9 mouse cellular contexts compared by ENCODE assay signal in genomic region chr19:7266421-7266831, GRCm38 (mm10). TPM values are rescaled to one million over a fixed set of nuclear protein-coding genes. Genes with fewer than 3 reads are reported as not detected.
A peak's percentile ranks its signal among the peaks of the same experiment; 100 is the strongest.
DNase-seq lines count a peak whose midpoint lies in the region; ATAC-seq and TF ChIP-seq lines count a peak whose summit lies in the region.
"Had no signal": no experiment of that assay in that cellular context is flagged by ENCODE, and none has a peak within 500 bp of the region (broad histone marks: within the 10 kb centered on the region; RNA-seq: fewer than 3 reads in every experiment).

No protein-coding gene starts in this region.

- no peak for TF ChIP-seq CTCF in intestine, postnatal 0 days (IDR thresholded peaks at IDR 0.05; ENCODE audit: low read depth)
- no peak for TF ChIP-seq CTCF in G1E (IDR thresholded peaks at IDR 0.05; ENCODE audit: low read depth, low read length)

- peak overlapping the region; percentile 86 for H3K27ac ChIP-seq in intestine, embryonic 14.5 days (ENCODE audit: low read depth)
- H3K27ac ChIP-seq in intestine, postnatal 0 days (ENCODE audit: low read depth, low read length), result no peak overlapping the region
- H3K27ac ChIP-seq in forebrain, embryonic 11.5 days (ENCODE audit: low read depth, low read length), result peak overlapping the region; percentile 99
- H3K27ac ChIP-seq in limb, embryonic 12.5 days, result peak overlapping the region; percentile 98
- H3K27ac ChIP-seq: liver, embryonic 15.5 days had no signal

- ATAC-seq in intestine, embryonic 14.5 days (replicated peaks; ENCODE audit: low FRiP score, low TSS enrichment, low read depth), result no peak
- ATAC-seq in intestine, postnatal 0 days, result no peak
- no peak for ATAC-seq in G1E (ENCODE audit: extremely low read depth, insufficient number of reproducible peaks, low FRiP score, poor library complexity, severe bottlenecking)
- no peak for ATAC-seq in forebrain, embryonic 11.5 days (replicated peaks; ENCODE audit: low FRiP score)
- no peak for ATAC-seq in limb, embryonic 12.5 days (ENCODE audit: insufficient number of reproducible peaks, insufficient read depth, low FRiP score, low TSS enrichment, low read depth)
- ATAC-seq in inflammation-experienced regulatory T-cells, adult 6 months, result no peak

- peaks cover 5% of the 10 kb centered on the region; the same call in 1 of the 2 replicates for H3K36me3 ChIP-seq in intestine, embryonic 14.5 days (ENCODE audit: control insufficient read depth, insufficient read depth, low read length)
- no peaks in the 10 kb centered on the region for H3K36me3 ChIP-seq in intestine, postnatal 0 days (ENCODE audit: control insufficient read depth, insufficient read depth)
- peaks cover 19% of the 10 kb centered on the region for H3K36me3 ChIP-seq in G1E (replicated peaks)
- peaks cover 6% of the 10 kb centered on the region for H3K36me3 ChIP-seq in forebrain, embryonic 11.5 days (ENCODE audit: control insufficient read depth, insufficient read depth, low read length)
- peaks cover 18% of the 10 kb centered on the region for H3K36me3 ChIP-seq in limb, embryonic 12.5 days
- H3K36me3 ChIP-seq: liver, embryonic 15.5 days had no signal

- peaks cover 49% of the 10 kb centered on the region for H3K4me1 ChIP-seq in intestine, embryonic 14.5 days (replicated peaks; ENCODE audit: control insufficient read depth, insufficient read depth, low read length)
- peaks cover 17% of the 10 kb centered on the region for H3K4me1 ChIP-seq in intestine, postnatal 0 days (replicated peaks; ENCODE audit: control insufficient read depth, insufficient read depth, low read length)
- peaks cover 65% of the 10 kb centered on the region for H3K4me1 ChIP-seq in G1E (ENCODE audit: insufficient read depth, low read depth, low read length)
- peaks cover 49% of the 10 kb centered on the region for H3K4me1 ChIP-seq in forebrain, embryonic 11.5 days (replicated peaks; ENCODE audit: control insufficient read depth, insufficient read depth, low read length)
- peaks cover 60% of the 10 kb centered on the region for H3K4me1 ChIP-seq in limb, embryonic 12.5 days (replicated peaks)

- peak; percentile 67 for DNase-seq in intestine, embryonic 14.5 days (ENCODE audit: low spot score)
- DNase-seq in G1E (ENCODE audit: low spot score), result no peak
- peak; percentile 66 for DNase-seq in forebrain, embryonic 11.5 days (ENCODE audit: low spot score)
- DNase-seq in ovary, postnatal 14 days (ENCODE audit: low spot score), result no peak
- no peak for DNase-seq in kidney, adult 8-10 months

- H3K9ac ChIP-seq in intestine, embryonic 14.5 days (ENCODE audit: low read length), result no peak overlapping the region
- no peak overlapping the region for H3K9ac ChIP-seq in intestine, postnatal 0 days (ENCODE audit: low read depth, low read length)
- H3K9ac ChIP-seq in forebrain, embryonic 11.5 days (ENCODE audit: low read length), result peak overlapping the region; percentile 99
- H3K9ac ChIP-seq in limb, embryonic 12.5 days (replicated peaks), result no peak overlapping the region; the same call in 1 of the 2 replicates
- H3K9ac ChIP-seq: liver, embryonic 15.5 days had no signal

- H3K27me3 ChIP-seq in intestine, embryonic 14.5 days (replicated peaks; ENCODE audit: control insufficient read depth, insufficient read depth, low read length), result no peaks in the 10 kb centered on the region
- no peaks in the 10 kb centered on the region for H3K27me3 ChIP-seq in intestine, postnatal 0 days (replicated peaks; ENCODE audit: control insufficient read depth, insufficient read depth, low read length)
- H3K27me3 ChIP-seq in G1E (ENCODE audit: insufficient read depth, low read length), result peaks cover 34% of the 10 kb centered on the region
- no peaks in the 10 kb centered on the region for H3K27me3 ChIP-seq in forebrain, embryonic 11.5 days (ENCODE audit: control insufficient read depth, insufficient read depth, low read length)
- no peaks in the 10 kb centered on the region for H3K27me3 ChIP-seq in limb, embryonic 12.5 days

- no peaks in the 10 kb centered on the region for H3K9me3 ChIP-seq in intestine, embryonic 14.5 days (ENCODE audit: control insufficient read depth, low read length)
- no peaks in the 10 kb centered on the region for H3K9me3 ChIP-seq in intestine, postnatal 0 days (ENCODE audit: control insufficient read depth)
- peaks cover 7% of the 10 kb centered on the region; the same call in 1 of the 2 replicates for H3K9me3 ChIP-seq in G1E (replicated peaks)
- peaks cover 3% of the 10 kb centered on the region; the same call in 1 of the 2 replicates for H3K9me3 ChIP-seq in forebrain, embryonic 11.5 days (ENCODE audit: control insufficient read depth, low read length)
- H3K9me3 ChIP-seq in limb, embryonic 12.5 days, result peaks cover 7% of the 10 kb centered on the region; the same call in 1 of the 2 replicates
- H3K9me3 ChIP-seq: liver, embryonic 15.5 days had no signal

- H3K4me2 ChIP-seq in intestine, embryonic 14.5 days (ENCODE audit: low read length), result peak overlapping the region; percentile 35; the same call in 1 of the 2 replicates
- H3K4me2 ChIP-seq in intestine, postnatal 0 days (replicated peaks; ENCODE audit: low read depth), result no peak overlapping the region
- peak overlapping the region; percentile 80 for H3K4me2 ChIP-seq in forebrain, embryonic 11.5 days (ENCODE audit: low read depth, low read length, severe bottlenecking)
- peak overlapping the region; percentile 87 for H3K4me2 ChIP-seq in limb, embryonic 12.5 days

- 63% methylated on average over 4 of the region's 4 CpGs for WGBS in intestine, embryonic 14.5 days
- WGBS in intestine, postnatal 0 days, result 69% methylated on average over 4 of the region's 4 CpGs
- 21% methylated on average over 4 of the region's 4 CpGs for WGBS in forebrain, embryonic 11.5 days
- WGBS in limb, embryonic 12.5 days, result 44% methylated on average over 4 of the region's 4 CpGs

- no peak overlapping the region for H3K4me3 ChIP-seq in intestine, embryonic 14.5 days (ENCODE audit: low read depth, low read length)
- H3K4me3 ChIP-seq in intestine, postnatal 0 days (ENCODE audit: low read depth, low read length), result no peak overlapping the region
- peak overlapping the region; percentile 86; the same call in 1 of the 2 replicates for H3K4me3 ChIP-seq in G1E (ENCODE audit: low read depth, low read length)
- peak overlapping the region; percentile 97; the same call in 1 of the 2 replicates for H3K4me3 ChIP-seq in forebrain, embryonic 11.5 days (ENCODE audit: low read depth, low read length)
- H3K4me3 ChIP-seq in limb, embryonic 12.5 days (replicated peaks), result no peak overlapping the region
- H3K4me3 ChIP-seq: liver, embryonic 15.5 days had no signal

RNA-seq across cellular contexts. Expression of gene Rcor2, which starts 0.7 kb away (rescaled TPM):
- polyA plus RNA-seq in intestine, embryonic 14.5 days (2014; fragmentation: Nextera tagmentation; extraction: Ambion mirVana), result 8.9 and 11.1 TPM in 2 replicates
- 1.5 and 2.2 TPM in 2 replicates for polyA plus RNA-seq in intestine, postnatal 0 days (2015; fragmentation: Nextera tagmentation; extraction: Ambion mirVana)
- total RNA-seq in G1E (2014; fragmentation: Nextera tagmentation), result 20.9 and 22.2 TPM in 2 replicates
- 20.8 and 22.5 TPM in 2 replicates for total RNA-seq in G1E (2017)
- polyA plus RNA-seq in G1E (2012), result 62.2 and 74.4 TPM in 2 replicates
- polyA plus RNA-seq in forebrain, embryonic 11.5 days (2014; fragmentation: Nextera tagmentation; extraction: Ambion mirVana), result 62.8 and 72.4 TPM in 2 replicates
- polyA plus RNA-seq in limb, embryonic 12.5 days (2016; fragmentation: Nextera tagmentation; extraction: Ambion mirVana), result 50.9 and 51.1 TPM in 2 replicates
- not detected for polyA plus RNA-seq in inflammation-experienced regulatory T-cells, adult 6 months (2017; shearing (Covaris generic))

RNA-seq across cellular contexts. Expression of gene Naa40, which starts 25.4 kb away (rescaled TPM):
- polyA plus RNA-seq in intestine, embryonic 14.5 days (2014; fragmentation: Nextera tagmentation; extraction: Ambion mirVana), result 67.4 and 73.0 TPM in 2 replicates
- 18.6 and 19.7 TPM in 2 replicates for polyA plus RNA-seq in intestine, postnatal 0 days (2015; fragmentation: Nextera tagmentation; extraction: Ambion mirVana)
- total RNA-seq in G1E (2014; fragmentation: Nextera tagmentation) (67.5 and 67.7 TPM in 2 replicates), G1E (2017) (60.7 and 67.3 TPM in 2 replicates)
- polyA plus RNA-seq in G1E (2012), result 58.8 and 59.4 TPM in 2 replicates
- 106 and 107 TPM in 2 replicates for polyA plus RNA-seq in forebrain, embryonic 11.5 days (2014; fragmentation: Nextera tagmentation; extraction: Ambion mirVana)
- 69.7 and 73.1 TPM in 2 replicates for polyA plus RNA-seq in limb, embryonic 12.5 days (2016; fragmentation: Nextera tagmentation; extraction: Ambion mirVana)
- polyA plus RNA-seq in inflammation-experienced regulatory T-cells, adult 6 months (2017; shearing (Covaris generic)), result 10 to 100 TPM; 21.3 to 28.4 (median 27.4) TPM

RNA-seq across cellular contexts. Expression of gene Cox8a, which starts 49.0 kb away (rescaled TPM):
- 1,241 and 1,347 TPM in 2 replicates for polyA plus RNA-seq in intestine, embryonic 14.5 days (2014; fragmentation: Nextera tagmentation; extraction: Ambion mirVana)
- 2,194 and 2,204 TPM in 2 replicates for polyA plus RNA-seq in intestine, postnatal 0 days (2015; fragmentation: Nextera tagmentation; extraction: Ambion mirVana)
- total RNA-seq in G1E (2014; fragmentation: Nextera tagmentation) (353 and 374 TPM in 2 replicates), G1E (2017) (934 and 1,064 TPM in 2 replicates)
- 478 and 515 TPM in 2 replicates for polyA plus RNA-seq in G1E (2012)
- polyA plus RNA-seq in forebrain, embryonic 11.5 days (2014; fragmentation: Nextera tagmentation; extraction: Ambion mirVana), result 678 and 706 TPM in 2 replicates
- 870 and 903 TPM in 2 replicates for polyA plus RNA-seq in limb, embryonic 12.5 days (2016; fragmentation: Nextera tagmentation; extraction: Ambion mirVana)
- 100 to 1,000 TPM; 284 to 445 (median 299) TPM for polyA plus RNA-seq in inflammation-experienced regulatory T-cells, adult 6 months (2017; shearing (Covaris generic))

Comparison
In these comparisons a context has a peak if more than half of its experiments do, and no peak if none do; other contexts are left out.
1. DNase-seq: peak in intestine, embryonic 14.5 days (single experiment) and forebrain, embryonic 11.5 days (single experiment); none in G1E (single experiment), ovary, postnatal 14 days (single experiment) and kidney, adult 8-10 months (0 of 2).
2. H3K4me3 ChIP-seq: peak in G1E (single experiment) and forebrain, embryonic 11.5 days (single experiment); none in intestine, embryonic 14.5 days (single experiment), intestine, postnatal 0 days (single experiment) and limb, embryonic 12.5 days (single experiment).